Mouse (Mus musculus) liver, embryonic 13.5 days (tissue): ENCODE results near the gene Cacna1c. TPM values are rescaled to one million over a fixed set of nuclear protein-coding genes. Genes with fewer than 3 reads are reported as not detected.

ENCODE experiments used
- ATAC-seq: fragments of 200-750 bp; cut with Nextera tagmentation; 2 replicates; pipeline ENCODE4 v1.8.0; 2017; ENCODE audit warnings: low read depth, mild to moderate bottlenecking, moderate number of reproducible peaks, moderate library complexity
- DNase-seq: peaks from one replicate; pipeline ENCODE4 v3.0.0; 2022
- H3K27ac ChIP-seq: fragments of 300-500 bp; sonication (generic); 2 replicates; pipeline ENCODE4 v1.5.1; 2015; ENCODE audit warnings: moderate library complexity, mild to moderate bottlenecking, inconsistent platforms
- H3K27me3 ChIP-seq: fragments of 300-500 bp; sonication (generic); 2 replicates; pipeline ENCODE4 v1.6.1; 2015; ENCODE audit warnings: mild to moderate bottlenecking, inconsistent platforms
- H3K36me3 ChIP-seq: fragments of 300-500 bp; sonication (generic); 2 replicates; pipeline ENCODE4 v1.6.1; 2015; ENCODE audit warnings: mild to moderate bottlenecking, inconsistent platforms
- H3K4me1 ChIP-seq: fragments of 300-500 bp; sonication (generic); replicated peaks from 2 replicates; pipeline ENCODE4 v1.6.1; 2015; ENCODE audit warnings: inconsistent platforms
- H3K4me2 ChIP-seq: fragments of 300-500 bp; sonication (generic); 2 replicates; pipeline ENCODE4 v1.6.1; 2015; ENCODE audit warnings: inconsistent platforms, mild to moderate bottlenecking, moderate library complexity
- H3K4me3 ChIP-seq: fragments of 300-500 bp; sonication (generic); replicated peaks from 2 replicates; pipeline ENCODE4 v1.5.1; 2015; ENCODE audit warnings: mild to moderate bottlenecking, inconsistent platforms
- H3K9ac ChIP-seq: fragments of 300-500 bp; sonication (generic); 2 replicates; pipeline ENCODE4 v1.6.1; 2015; ENCODE audit warnings: mild to moderate bottlenecking, inconsistent platforms
- H3K9me3 ChIP-seq: fragments of 300-500 bp; sonication (generic); replicated peaks from 2 replicates; pipeline ENCODE4 v1.6.1; 2016; ENCODE audit warnings: inconsistent platforms
- WGBS: fragments of 180-500 bp; shearing (Covaris S2); methylation state at CpG from one replicate; pipeline ENCODE4 v1.1.7; 2015; ENCODE audit not compliant: insufficient replicate concordance; 5-methylcytosine and 5-hydroxymethylcytosine counted together
- polyA plus RNA-seq: library from polyadenylated mRNA; unstranded; fragments of >200 nt; fragmentation: Nextera tagmentation; extraction: Ambion mirVana; gene quantifications from 2 replicates; pipeline ENCODE4 v1.2.1, GENCODE M21; 2015

The Cacna1c gene
- polyA plus RNA-seq, 1 experiment from 2014 or later: 0.25 TPM

GRCm38 (mm10) chr6:119089173-119089572, 107.0 kb downstream of the Cacna1c start:
- H3K27ac ChIP-seq: no peak overlapping the region

DNA sequence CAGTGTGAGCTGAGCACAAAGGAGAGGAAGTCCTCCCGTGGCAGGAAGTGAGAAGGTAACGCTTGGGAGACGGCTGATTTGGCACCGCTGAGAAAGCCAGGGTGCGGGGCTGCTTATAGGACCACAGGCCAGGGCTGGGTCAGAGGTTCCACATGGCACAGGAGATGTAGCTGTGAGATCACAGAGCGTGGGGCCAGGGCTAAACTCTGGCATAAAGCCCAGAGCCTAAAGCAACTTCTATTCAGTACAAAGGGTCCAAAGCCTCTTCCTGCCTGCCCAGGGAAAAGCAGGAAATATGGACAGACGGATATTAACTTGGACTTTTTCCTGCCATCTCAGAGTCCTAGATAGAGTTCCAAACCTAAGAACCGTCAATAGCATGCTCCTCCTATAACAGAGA, 107.8 kb downstream of the Cacna1c start:
- no peaks in the 10 kb centered on the region for H3K27me3 ChIP-seq
- DNase-seq (no peak), ATAC-seq (no peak)
- H3K27ac ChIP-seq: no peak overlapping the region
- H3K36me3 ChIP-seq: no peaks in the 10 kb centered on the region
- no peaks in the 10 kb centered on the region for H3K9me3 ChIP-seq
- no peaks in the 10 kb centered on the region for H3K4me1 ChIP-seq
- no peak overlapping the region for H3K4me3 ChIP-seq
- WGBS: 43% methylated on average over 8 of the region's 8 CpGs
- no peak overlapping the region for H3K9ac ChIP-seq
- H3K4me2 ChIP-seq: no peak overlapping the region

More at GRCm38 (mm10) chr6:119089173-119089572, 107.0 kb downstream of the Cacna1c start:
- Histone ChIP-seq H3K4me1 (no peaks in the 10 kb centered on the region), H3K4me2 (no peak overlapping the region), H3K9me3 (no peaks in the 10 kb centered on the region), H3K9ac (no peak overlapping the region), H3K4me3 (no peak overlapping the region), H3K36me3 (no peaks in the 10 kb centered on the region), H3K27me3 (no peaks in the 10 kb centered on the region)
- DNase-seq (no peak), ATAC-seq (no peak)
- WGBS: 69% methylated on average over 8 of the region's 8 CpGs

DNA sequence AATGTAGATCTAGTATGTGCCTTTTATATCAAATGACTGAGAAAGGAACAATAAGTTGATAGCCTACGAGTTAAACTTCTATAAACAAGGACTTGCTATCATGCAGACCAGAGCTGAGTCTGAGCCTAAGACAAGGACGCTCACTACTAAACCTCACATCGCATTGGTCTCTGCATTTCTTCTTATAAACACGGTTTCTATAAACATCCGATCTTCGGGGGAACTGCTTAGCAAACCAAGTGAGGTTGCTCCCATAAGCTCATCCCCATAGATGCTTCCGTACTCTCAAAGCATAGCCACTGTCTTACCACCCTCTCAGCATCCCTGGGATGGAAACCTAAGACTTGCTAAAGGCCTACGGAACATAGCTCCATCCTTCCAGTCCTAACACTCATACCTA, 108.3 kb downstream of the Cacna1c start:
- no peak for ATAC-seq
- Histone ChIP-seq H3K4me1 (no peaks in the 10 kb centered on the region), H3K4me3 (no peak overlapping the region), H3K27ac (no peak overlapping the region), H3K9ac (no peak overlapping the region), H3K4me2 (no peak overlapping the region), H3K9me3 (no peaks in the 10 kb centered on the region), H3K27me3 (no peaks in the 10 kb centered on the region), H3K36me3 (no peaks in the 10 kb centered on the region)
- no peak for DNase-seq
- WGBS: 66% methylated on average over 8 of the region's 8 CpGs

DNA sequence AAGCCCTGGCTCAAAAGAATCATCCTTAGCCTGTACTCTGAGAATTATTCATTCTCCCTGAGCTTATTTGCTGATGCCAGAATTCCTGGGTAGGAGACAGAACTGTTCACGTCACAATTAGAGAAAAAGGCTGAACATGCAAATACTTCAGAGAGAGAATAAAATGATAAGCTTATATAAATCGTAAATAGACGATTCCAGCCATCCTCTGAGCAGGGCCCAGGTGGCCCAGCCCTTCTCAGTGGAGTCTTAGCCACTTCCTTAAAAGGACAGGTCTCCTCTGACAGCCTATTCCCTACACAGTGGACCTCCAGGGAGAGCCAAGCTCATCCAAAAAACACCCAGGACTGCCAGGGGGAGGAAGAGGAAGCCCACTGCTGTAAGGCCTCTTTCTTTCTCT, 110.4 kb downstream of the Cacna1c start:
- no peaks in the 10 kb centered on the region for H3K9me3 ChIP-seq
- H3K27me3 ChIP-seq: no peaks in the 10 kb centered on the region
- H3K27ac ChIP-seq: no peak overlapping the region
- DNase-seq (no peak), ATAC-seq (no peak)
- WGBS: 55% methylated on average over 3 of the region's 3 CpGs
- no peaks in the 10 kb centered on the region for H3K4me1 ChIP-seq
- no peaks in the 10 kb centered on the region for H3K36me3 ChIP-seq
- no peak overlapping the region for H3K9ac ChIP-seq
- no peak overlapping the region for H3K4me2 ChIP-seq
- no peak overlapping the region for H3K4me3 ChIP-seq

DNA sequence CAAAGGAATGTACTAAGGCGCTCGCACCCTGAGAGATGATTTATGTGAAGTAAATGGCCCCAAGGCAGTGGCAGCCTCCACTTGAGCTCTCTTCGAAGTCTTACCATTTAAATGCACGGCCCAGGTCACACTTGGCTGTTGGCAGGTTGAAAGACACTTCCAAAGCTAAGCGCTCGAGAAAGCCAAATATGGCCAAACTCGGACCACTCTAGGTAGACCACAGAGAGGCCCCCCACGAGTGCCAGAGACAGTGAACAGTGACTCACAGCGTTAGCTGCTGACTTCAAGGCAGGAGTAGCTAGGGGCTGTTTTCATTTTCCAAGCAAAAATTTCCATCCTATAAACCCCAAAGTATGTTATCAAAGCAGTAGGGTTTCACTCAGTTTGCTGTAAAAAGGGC, 111.7 kb downstream of the Cacna1c start:
- Histone ChIP-seq H3K4me2 (no peak overlapping the region), H3K4me1 (no peaks in the 10 kb centered on the region), H3K27ac (no peak overlapping the region), H3K9me3 (no peaks in the 10 kb centered on the region), H3K4me3 (no peak overlapping the region), H3K9ac (no peak overlapping the region), H3K27me3 (no peaks in the 10 kb centered on the region), H3K36me3 (no peaks in the 10 kb centered on the region)
- DNase-seq: no peak
- 68% methylated on average over 9 of the region's 9 CpGs for WGBS
- ATAC-seq: no peak

GRCm38 (mm10) chr6:119083559-119083958, 112.7 kb downstream of the Cacna1c start:
- Histone ChIP-seq H3K27ac (no peak overlapping the region), H3K9ac (no peak overlapping the region)
- 54% methylated on average over 7 of the region's 7 CpGs for WGBS

GRCm38 (mm10) chr6:119082662-119083061, 113.6 kb downstream of the Cacna1c start:
- Histone ChIP-seq H3K9me3 (no peaks in the 10 kb centered on the region), H3K9ac (no peak overlapping the region), H3K27me3 (no peaks in the 10 kb centered on the region), H3K27ac (no peak overlapping the region), H3K4me2 (no peak overlapping the region), H3K4me1 (no peaks in the 10 kb centered on the region), H3K4me3 (no peak overlapping the region), H3K36me3 (no peaks in the 10 kb centered on the region)
- 66% methylated on average over 8 of the region's 8 CpGs for WGBS
- DNase-seq: no peak
- ATAC-seq: no peak

More at GRCm38 (mm10) chr6:119083559-119083958, 112.7 kb downstream of the Cacna1c start:
- Histone ChIP-seq H3K9me3 (no peaks in the 10 kb centered on the region), H3K4me1 (no peaks in the 10 kb centered on the region), H3K27me3 (no peaks in the 10 kb centered on the region), H3K36me3 (no peaks in the 10 kb centered on the region), H3K4me2 (no peak overlapping the region), H3K4me3 (no peak overlapping the region)
- ATAC-seq: no peak
- DNase-seq: no peak

- 80% methylated on average over 12 of the region's 12 CpGs for WGBS
- no peak for DNase-seq
- no peak overlapping the region for H3K9ac ChIP-seq
- H3K4me2 ChIP-seq: no peak overlapping the region
- H3K27me3 ChIP-seq: no peaks in the 10 kb centered on the region
- H3K36me3 ChIP-seq: no peaks in the 10 kb centered on the region
- H3K4me1 ChIP-seq: no peaks in the 10 kb centered on the region
- H3K27ac ChIP-seq: no peak overlapping the region
- H3K4me3 ChIP-seq: no peak overlapping the region
- ATAC-seq: no peak
- H3K9me3 ChIP-seq: no peaks in the 10 kb centered on the region
Observed at GRCm38 (mm10) chr6:119081650-119082049, 114.6 kb downstream of the Cacna1c start.

DNA sequence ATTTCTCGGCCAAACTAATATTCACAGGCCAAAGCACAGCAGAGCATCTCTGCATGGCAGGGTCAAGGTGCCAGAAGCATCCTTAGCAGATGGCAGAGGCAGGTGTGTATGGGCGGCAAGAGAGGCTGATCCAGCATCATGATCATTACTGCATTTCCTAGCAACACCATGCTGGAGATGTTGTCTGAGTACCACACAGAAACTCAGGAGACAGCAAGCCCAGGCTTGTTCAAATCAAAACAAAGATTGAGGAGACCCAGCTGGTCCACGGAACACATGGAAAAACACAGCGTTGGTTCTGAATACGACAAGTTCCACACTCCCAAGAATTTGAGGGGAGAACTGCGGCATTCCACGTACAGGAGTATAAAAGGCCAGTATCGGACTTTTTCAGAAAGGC, 116.6 kb downstream of the Cacna1c start:
- ATAC-seq (no peak), DNase-seq (no peak)
- Histone ChIP-seq H3K27ac (no peak overlapping the region), H3K4me2 (no peak overlapping the region), H3K9ac (no peak overlapping the region), H3K4me1 (no peaks in the 10 kb centered on the region), H3K27me3 (no peaks in the 10 kb centered on the region), H3K4me3 (no peak overlapping the region), H3K9me3 (no peaks in the 10 kb centered on the region), H3K36me3 (no peaks in the 10 kb centered on the region)
- 69% methylated on average over 8 of the region's 8 CpGs for WGBS

DNA sequence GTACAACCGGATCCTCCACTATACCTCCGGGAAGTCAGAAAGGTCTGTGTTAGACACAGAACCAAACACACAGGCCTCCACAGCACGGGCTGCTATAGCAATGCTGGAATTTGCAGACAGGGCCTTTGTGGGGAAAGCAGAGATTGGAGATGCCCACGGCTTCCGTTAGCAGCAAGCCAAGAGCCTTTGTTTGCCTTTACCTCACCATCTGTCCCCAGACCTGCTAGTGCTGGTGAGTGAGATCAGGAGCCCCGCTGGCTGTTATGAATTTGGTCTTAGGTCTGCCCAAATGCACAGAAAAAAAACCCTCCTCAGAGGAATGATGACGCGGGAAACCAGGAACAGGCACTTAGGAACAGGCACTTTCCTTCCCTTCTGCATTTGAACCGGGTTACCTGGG, 117.3 kb downstream of the Cacna1c start:
- Histone ChIP-seq H3K9ac (no peak overlapping the region), H3K4me1 (no peaks in the 10 kb centered on the region), H3K36me3 (no peaks in the 10 kb centered on the region), H3K4me3 (no peak overlapping the region), H3K9me3 (no peaks in the 10 kb centered on the region), H3K27ac (no peak overlapping the region), H3K4me2 (no peak overlapping the region), H3K27me3 (no peaks in the 10 kb centered on the region)
- WGBS: 68% methylated on average over 9 of the region's 9 CpGs
- DNase-seq (no peak), ATAC-seq (no peak)

- DNase-seq: no peak
- no peak overlapping the region for H3K27ac ChIP-seq
Observed at GRCm38 (mm10) chr6:119077231-119077630, 119.0 kb downstream of the Cacna1c start.

DNA sequence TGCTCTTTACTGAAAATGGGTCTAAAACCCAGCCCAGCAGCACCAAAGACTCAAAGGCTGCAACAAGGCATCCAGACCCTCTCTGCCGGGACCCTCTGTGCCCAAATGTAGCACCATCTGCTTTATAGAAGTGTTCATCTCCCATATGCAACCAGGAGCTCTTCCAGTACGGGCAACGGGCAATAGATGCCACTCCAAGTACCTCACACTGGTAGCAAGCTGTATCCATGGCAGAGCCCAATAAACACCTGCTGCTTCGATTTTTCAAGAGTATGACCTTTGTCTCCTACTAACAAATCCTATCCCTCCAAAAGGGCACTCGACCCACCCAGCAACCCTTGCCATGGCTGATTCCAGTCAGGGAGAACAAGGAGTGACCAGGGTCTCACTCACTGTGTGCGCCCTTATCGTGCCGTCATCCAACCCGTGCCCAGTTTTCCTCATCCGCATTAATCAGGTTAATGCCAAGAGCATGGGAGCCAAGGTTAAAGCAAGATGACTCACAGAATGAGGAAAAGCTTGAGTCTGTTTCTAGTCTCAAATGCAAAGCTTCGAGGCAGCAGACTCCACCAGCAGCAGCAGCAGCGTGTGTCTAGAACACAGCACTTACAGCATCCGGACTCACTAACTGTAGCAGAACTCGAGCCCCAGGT, 122.7 kb downstream of the Cacna1c start:
- no peak overlapping the region for H3K4me3 ChIP-seq
- no peak overlapping the region for H3K4me2 ChIP-seq
- DNase-seq: no peak
- H3K4me1 ChIP-seq: no peaks in the 10 kb centered on the region
- H3K9me3 ChIP-seq: no peaks in the 10 kb centered on the region
- H3K27ac ChIP-seq: no peak overlapping the region
- ATAC-seq: no peak
- H3K9ac ChIP-seq: no peak overlapping the region
- H3K36me3 ChIP-seq: no peaks in the 10 kb centered on the region
- 71% methylated on average over 14 of the region's 14 CpGs for WGBS
- no peaks in the 10 kb centered on the region for H3K27me3 ChIP-seq

More at GRCm38 (mm10) chr6:119077231-119077630, 119.0 kb downstream of the Cacna1c start:
- ATAC-seq: no peak
- Histone ChIP-seq H3K9ac (no peak overlapping the region), H3K4me3 (no peak overlapping the region), H3K36me3 (no peaks in the 10 kb centered on the region), H3K4me2 (no peak overlapping the region), H3K27me3 (no peaks in the 10 kb centered on the region), H3K9me3 (no peaks in the 10 kb centered on the region), H3K4me1 (no peaks in the 10 kb centered on the region)
- WGBS: 61% methylated on average over 6 of the region's 6 CpGs
